Mouse (Mus musculus) embryonic facial prominence, embryonic 11.5 days (tissue): Measurements from ENCODE around the gene Arhgap19. TPM values are rescaled to one million over a fixed set of nuclear protein-coding genes. Genes with fewer than 3 reads are reported as not detected.

ENCODE experiments used
- ATAC-seq: fragments of 200-750 bp; cut with Nextera tagmentation; replicated peaks from 2 replicates; pipeline ENCODE4 v1.8.0; 2017; ENCODE audit warnings: low read depth; ENCODE audit not compliant: insufficient number of reproducible peaks, low FRiP score, low TSS enrichment
- DNase-seq: peaks from one replicate; pipeline ENCODE4 v3.0.0-alpha.2; 2015; ENCODE audit warnings: low spot score
- H3K27ac ChIP-seq: fragments of 300-500 bp; sonication (generic); replicated peaks from 2 replicates; pipeline ENCODE4 v1.5.1; 2014; ENCODE audit warnings: mild to moderate bottlenecking, low read depth, low read length, control low read depth
- H3K27me3 ChIP-seq: fragments of 300-500 bp; sonication (generic); 2 replicates; pipeline ENCODE4 v1.6.1; 2014; ENCODE audit warnings: mild to moderate bottlenecking, low read length, moderate library complexity, mixed read lengths; ENCODE audit not compliant: control insufficient read depth, insufficient read depth
- H3K36me3 ChIP-seq: fragments of 300-500 bp; sonication (generic); replicated peaks from 2 replicates; pipeline ENCODE4 v1.6.1; 2014; ENCODE audit warnings: low read depth, mild to moderate bottlenecking, low read length, moderate library complexity, mixed read lengths; ENCODE audit not compliant: control insufficient read depth, insufficient read depth
- H3K4me1 ChIP-seq: fragments of 300-500 bp; sonication (generic); 2 replicates; pipeline ENCODE4 v1.6.1; 2014; ENCODE audit warnings: low read length, mixed read lengths; ENCODE audit not compliant: control insufficient read depth, insufficient read depth
- H3K4me2 ChIP-seq: fragments of 300-500 bp; sonication (generic); 2 replicates; pipeline ENCODE4 v1.6.1; 2014; ENCODE audit warnings: low read depth, mild to moderate bottlenecking, control low read depth, low read length, moderate library complexity
- H3K4me3 ChIP-seq: fragments of 300-500 bp; sonication (generic); 2 replicates; pipeline ENCODE4 v1.5.1; 2014; ENCODE audit warnings: low read depth, low read length, control low read depth
- H3K9ac ChIP-seq: fragments of 300-500 bp; sonication (generic); replicated peaks from 2 replicates; pipeline ENCODE4 v1.6.1; 2014; ENCODE audit warnings: mild to moderate bottlenecking, control low read depth, low read length
- H3K9me3 ChIP-seq: fragments of 300-500 bp; sonication (generic); replicated peaks from 2 replicates; pipeline ENCODE4 v1.6.1; 2016; ENCODE audit warnings: mild to moderate bottlenecking, low read length, inconsistent platforms, mixed read lengths; ENCODE audit not compliant: control insufficient read depth
- WGBS: fragments of 180-500 bp; shearing (Covaris S2); extraction: QIAGEN DNeasy Blood & Tissue Kit; methylation state at CpG from one replicate; pipeline ENCODE4 v1.1.7; 2014; 5-methylcytosine and 5-hydroxymethylcytosine counted together
- polyA plus RNA-seq: library from polyadenylated mRNA; unstranded; fragments of >200 nt; fragmentation: Nextera tagmentation; extraction: Ambion mirVana; gene quantifications from 2 replicates; pipeline ENCODE4 v1.2.1, GENCODE M21; 2014

The Arhgap19 gene
- polyA plus RNA-seq, 1 experiment from 2014 or later: 48.1 TPM

DNA sequence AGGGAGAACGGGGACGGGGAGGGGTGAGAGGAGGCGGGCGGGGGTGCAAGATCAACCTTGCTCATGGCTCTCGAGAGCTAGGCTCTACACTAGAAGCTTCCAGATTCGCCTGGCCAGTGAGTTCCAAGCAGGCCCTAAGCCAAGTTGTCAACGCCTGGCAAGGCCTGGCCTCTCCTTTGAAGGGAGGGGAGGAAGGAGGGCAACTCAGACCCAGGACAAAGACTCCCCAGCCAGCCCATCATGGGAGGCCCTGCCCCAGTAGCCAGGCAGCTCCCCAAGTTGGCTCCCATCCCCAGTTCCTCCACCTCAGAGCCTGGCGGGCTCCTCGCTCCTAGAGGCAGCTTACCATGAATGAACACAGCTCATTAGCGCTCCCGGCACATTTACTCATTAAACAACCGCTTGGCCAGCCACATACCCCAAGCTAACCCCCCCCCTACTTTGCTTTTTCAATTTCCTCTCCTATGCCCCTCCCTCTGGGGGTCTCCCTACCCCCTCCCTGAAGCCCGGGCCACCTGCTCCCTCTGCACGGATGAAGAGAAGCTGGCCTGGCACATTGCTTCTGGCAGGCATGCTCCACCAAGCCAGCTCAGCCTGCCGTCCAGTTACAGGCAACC is 55.8 kb downstream of the Arhgap19 start:
- Histone ChIP-seq H3K27me3 (peaks cover 16% of the 10 kb centered on the region), H3K27ac (no peak overlapping the region), H3K4me2 (no peak overlapping the region), H3K4me3 (no peak overlapping the region), H3K9me3 (no peaks in the 10 kb centered on the region), H3K9ac (no peak overlapping the region), H3K36me3 (no peaks in the 10 kb centered on the region), H3K4me1 (peaks cover 4% of the 10 kb centered on the region; the same call in 1 of the 2 replicates)
- ATAC-seq: peak; percentile 37; the same call in 1 of the 2 replicates
- no peak for DNase-seq
- WGBS: 55% methylated on average over 15 of the region's 15 CpGs

- DNase-seq (peak; percentile 48), ATAC-seq (no peak)
- peak within 1 kb of the TSS; percentile 88 for H3K4me2 ChIP-seq
- no peaks in the 10 kb centered on the region for H3K36me3 ChIP-seq
- H3K27ac ChIP-seq: no peak within 1 kb of the TSS
- H3K4me1 ChIP-seq: peaks cover 4% of the 10 kb centered on the region
- H3K9ac ChIP-seq: peak within 1 kb of the TSS; percentile 43
- WGBS: 0% methylated on average over 38 of the region's 44 CpGs
- H3K9me3 ChIP-seq: no peaks in the 10 kb centered on the region
- H3K4me3 ChIP-seq: peak within 1 kb of the TSS; percentile 41
- peaks cover 31% of the 10 kb centered on the region for H3K27me3 ChIP-seq
Observed at GRCm38 (mm10) chr19:41743396-41743795, 58.5 kb downstream of the Arhgap19 start, which contains the start of gene Slit1. Gene Slit1 (minus strand): TSS chr19:41743665.

GRCm38 (mm10) chr19:41738896-41739295 is 63.0 kb downstream of the Arhgap19 start:
- Histone ChIP-seq H3K4me3 (no peak overlapping the region), H3K27me3 (peaks cover 38% of the 10 kb centered on the region), H3K36me3 (no peaks in the 10 kb centered on the region), H3K27ac (no peak overlapping the region), H3K9ac (no peak overlapping the region), H3K9me3 (no peaks in the 10 kb centered on the region), H3K4me1 (peaks cover 4% of the 10 kb centered on the region), H3K4me2 (no peak overlapping the region)
- no peak for ATAC-seq
- no peak for DNase-seq
- 20% methylated on average over 4 of the region's 4 CpGs for WGBS

- no peak overlapping the region; the same call in 1 of the 2 replicates for H3K4me3 ChIP-seq
- no peaks in the 10 kb centered on the region for H3K9me3 ChIP-seq
- no peak for DNase-seq
- no peak overlapping the region for H3K27ac ChIP-seq
- peaks cover 36% of the 10 kb centered on the region for H3K27me3 ChIP-seq
- no peak overlapping the region for H3K4me2 ChIP-seq
- peaks cover 4% of the 10 kb centered on the region for H3K4me1 ChIP-seq
- WGBS: 7% methylated on average over 14 of the region's 14 CpGs
- H3K9ac ChIP-seq: no peak overlapping the region; the same call in 1 of the 2 replicates
- no peak for ATAC-seq
- no peaks in the 10 kb centered on the region for H3K36me3 ChIP-seq
Observed at GRCm38 (mm10) chr19:41738429-41738805, 63.4 kb downstream of the Arhgap19 start.

DNA sequence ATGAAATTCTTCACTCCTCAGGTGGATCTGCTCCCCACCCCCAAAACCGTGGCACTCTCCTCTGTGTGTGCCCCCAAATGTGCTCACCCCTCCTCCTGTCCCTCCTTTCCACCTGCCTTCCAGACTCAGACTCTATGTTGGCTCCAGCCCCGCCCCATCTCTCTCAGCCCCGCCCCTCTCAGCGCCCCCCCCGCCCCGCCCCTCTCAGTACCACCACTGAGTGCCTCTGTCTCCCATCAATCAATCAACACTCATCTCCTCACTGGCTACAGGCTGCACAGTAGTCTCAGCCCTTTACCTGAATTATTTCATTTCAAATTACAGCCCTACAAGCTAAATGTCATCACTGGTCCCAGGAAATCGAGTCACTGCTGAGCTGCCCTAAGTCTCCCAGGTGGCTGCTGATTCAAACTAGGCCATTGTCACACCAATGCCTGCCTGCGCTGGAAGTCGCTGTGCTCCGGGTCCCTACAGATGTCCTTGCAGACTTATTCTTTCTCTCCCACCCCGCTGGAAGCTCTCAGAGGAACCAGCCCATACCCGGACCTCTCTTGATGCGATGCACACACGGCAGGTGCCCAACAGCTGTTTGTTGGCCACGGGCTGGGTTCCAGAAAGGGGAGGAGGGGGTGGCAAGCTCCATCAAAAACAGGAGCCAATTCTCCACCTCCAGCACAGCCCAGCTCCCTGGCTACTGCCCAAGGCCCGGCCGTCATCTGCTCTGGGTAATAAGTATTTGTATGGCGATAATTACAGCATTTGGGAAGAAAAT is 64.0 kb downstream of the Arhgap19 start:
- Histone ChIP-seq H3K9me3 (no peaks in the 10 kb centered on the region), H3K4me2 (no peak overlapping the region), H3K4me3 (no peak overlapping the region; the same call in 1 of the 2 replicates), H3K36me3 (no peaks in the 10 kb centered on the region), H3K9ac (no peak overlapping the region; the same call in 1 of the 2 replicates), H3K27ac (no peak overlapping the region), H3K27me3 (peaks cover 32% of the 10 kb centered on the region), H3K4me1 (no peaks in the 10 kb centered on the region; the same call in none of the 2 replicates)
- 3% methylated on average over 18 of the region's 18 CpGs for WGBS
- ATAC-seq: 0 out of 2 replicates have a peak, but pooled peaks have one; percentile 50
- DNase-seq: no peak

DNA sequence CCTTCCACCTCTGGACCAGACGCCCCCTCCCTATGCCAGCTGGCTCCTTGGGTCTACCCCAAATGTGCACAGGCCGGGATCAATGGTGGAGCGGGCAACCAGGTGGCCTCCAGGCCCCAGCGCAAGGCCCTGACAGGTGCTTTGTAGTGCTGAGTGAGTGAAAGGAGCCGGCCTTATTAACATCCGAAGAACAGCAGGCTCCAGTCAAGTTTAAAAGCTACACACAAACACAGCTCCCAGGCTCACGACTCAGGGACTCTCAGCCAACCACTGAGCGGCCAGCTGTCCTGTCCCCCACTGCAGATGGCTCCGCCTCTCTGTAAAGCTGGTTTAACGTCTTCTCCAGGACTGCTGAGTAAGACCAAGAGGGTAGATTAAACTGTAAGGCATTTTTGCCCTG is 67.2 kb downstream of the Arhgap19 start:
- Histone ChIP-seq H3K4me1 (no peaks in the 10 kb centered on the region; the same call in none of the 2 replicates), H3K27me3 (peaks cover 23% of the 10 kb centered on the region), H3K27ac (no peak overlapping the region), H3K36me3 (no peaks in the 10 kb centered on the region), H3K4me2 (no peak overlapping the region), H3K9ac (no peak overlapping the region), H3K4me3 (no peak overlapping the region), H3K9me3 (no peaks in the 10 kb centered on the region)
- 18% methylated on average over 10 of the region's 10 CpGs for WGBS
- peak; percentile 38 for DNase-seq
- peak; percentile 61; the same call in 1 of the 2 replicates for ATAC-seq

- H3K27ac ChIP-seq: no peak overlapping the region
- H3K4me3 ChIP-seq: no peak overlapping the region
- no peak for ATAC-seq
- H3K36me3 ChIP-seq: no peaks in the 10 kb centered on the region
- H3K4me1 ChIP-seq: no peaks in the 10 kb centered on the region
- 37% methylated on average over 2 of the region's 2 CpGs for WGBS
- no peak overlapping the region for H3K9ac ChIP-seq
- no peaks in the 10 kb centered on the region for H3K27me3 ChIP-seq
- no peak for DNase-seq
- H3K4me2 ChIP-seq: no peak overlapping the region
- no peaks in the 10 kb centered on the region for H3K9me3 ChIP-seq
Observed at GRCm38 (mm10) chr19:41725491-41725890, 76.4 kb downstream of the Arhgap19 start.
